Mouse (Mus musculus): Measurements from ENCODE around the gene Akr1b3. TPM values are rescaled to one million over a fixed set of nuclear protein-coding genes. Genes with fewer than 3 reads are reported as not detected.

Akr1b3 gene
- total RNA-seq, 2 experiments from 2014 or later, result 42.1 to 46.3 TPM

- peak; percentile 95 for TF ChIP-seq CTCF (conservative IDR thresholded peaks at IDR 0.05)
- Histone ChIP-seq H3K27ac (no peak overlapping the region), H3K4me3 (no peak overlapping the region; the same call in 1 of the 2 replicates)
- peak; percentile 68 to 82 for DNase-seq (ENCODE audit: low spot score in 2 of 2)
Measured at GRCm38 (mm10) chr6:34277665-34278064, 39.6 kb downstream of the Akr1b3 start.

DNA sequence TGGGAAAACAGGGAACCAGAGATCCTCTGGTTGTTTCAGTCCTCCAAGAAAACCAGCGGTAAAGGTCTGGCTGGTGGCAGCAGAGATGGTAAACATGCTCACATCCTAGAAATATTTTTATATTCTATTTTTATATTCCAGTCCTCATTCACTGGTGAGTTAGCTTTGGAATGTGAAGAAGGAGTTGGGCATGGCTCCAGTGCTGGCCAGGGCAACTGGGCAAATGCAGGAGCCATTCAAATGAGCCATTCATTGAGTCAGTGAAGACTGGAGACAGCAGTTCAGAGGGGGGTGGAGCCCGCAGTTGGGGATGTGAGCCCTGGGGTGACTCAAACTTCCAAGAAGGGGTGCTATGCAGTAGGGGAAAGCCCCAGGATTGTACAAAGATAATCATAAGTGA is 42.9 kb downstream of the Akr1b3 start:
- H3K27ac ChIP-seq, result no peak overlapping the region
- TF ChIP-seq CTCF (conservative IDR thresholded peaks at IDR 0.05), result no peak
- no peak for DNase-seq (ENCODE audit: low spot score in 2 of 2)
- no peak overlapping the region for H3K4me3 ChIP-seq

- no peak for DNase-seq (ENCODE audit: low spot score in 2 of 2)
- TF ChIP-seq CTCF (conservative IDR thresholded peaks at IDR 0.05), result no peak
- no peak overlapping the region for H3K4me3 ChIP-seq
- no peak overlapping the region for H3K27ac ChIP-seq
Measured at GRCm38 (mm10) chr6:34273073-34273472, 44.2 kb downstream of the Akr1b3 start.

GRCm38 (mm10) chr6:34272462-34272861 is 44.8 kb downstream of the Akr1b3 start:
- DNase-seq (ENCODE audit: low spot score in 2 of 2), result no peak
- TF ChIP-seq CTCF (conservative IDR thresholded peaks at IDR 0.05), result no peak
- H3K27ac ChIP-seq, result no peak overlapping the region
- no peak overlapping the region for H3K4me3 ChIP-seq

DNA sequence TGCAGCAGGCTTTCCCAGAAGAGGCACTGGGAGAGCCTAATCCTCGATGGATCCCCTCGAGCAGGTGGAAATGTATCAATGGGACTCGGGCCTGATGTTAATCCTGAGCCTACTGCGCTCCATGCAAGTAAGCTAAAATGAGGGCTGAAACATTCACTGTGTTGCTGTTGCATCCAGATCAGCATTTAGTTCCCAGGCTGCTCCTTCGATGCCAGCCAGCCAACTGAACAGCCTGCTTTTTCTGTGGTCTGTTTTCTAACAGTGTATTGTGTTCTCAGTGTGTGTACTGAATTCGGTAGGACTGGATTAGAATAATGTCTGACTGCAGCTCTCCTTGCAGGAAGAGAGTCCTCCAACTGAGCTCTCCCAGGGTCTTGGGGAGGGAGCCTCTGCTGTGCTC is 46.6 kb downstream of the Akr1b3 start:
- peak; percentile 35 to 44 for DNase-seq (ENCODE audit: low spot score in 2 of 2)
- no peak for TF ChIP-seq CTCF (conservative IDR thresholded peaks at IDR 0.05)
- Histone ChIP-seq H3K27ac (peak overlapping the region; percentile 82), H3K4me3 (no peak overlapping the region)

GRCm38 (mm10) chr6:34258546-34258945 is 58.7 kb downstream of the Akr1b3 start:
- Histone ChIP-seq H3K4me3 (no peak overlapping the region), H3K27ac (no peak overlapping the region)
- TF ChIP-seq CTCF (conservative IDR thresholded peaks at IDR 0.05), result no peak
- DNase-seq (ENCODE audit: low spot score in 2 of 2), result no peak

Other genes with a start within 250 kb of the Akr1b3 start
- 10 to 100 TPM; 56.9 to 60.9 TPM for gene Slc35b4, start 140.4 kb downstream of the Akr1b3 start, total RNA-seq (2021)
- gene Akr1b8, start 36.6 kb upstream of the Akr1b3 start, total RNA-seq (2021), result under 1 TPM; 0.44 to 0.82 TPM
- gene Akr1b10, start 66.7 kb upstream of the Akr1b3 start, total RNA-seq (2021), result 10 to 100 TPM; 26.7 to 26.9 TPM
- not detected for gene Akr1b7, start 94.9 kb upstream of the Akr1b3 start, total RNA-seq (2021)
- 10 to 100 TPM; 69.8 to 70.9 TPM for gene Bpgm, start 158.7 kb upstream of the Akr1b3 start, total RNA-seq (2021)

Data from layer of hippocampus, adult 2 months (tissue).